Mouse (Mus musculus) liver, embryonic 14.5 days (tissue): ENCODE data around the gene Pfkm.

Experiments
- CTCF ChIP-seq: IDR thresholded peaks from 2 replicates; pipeline ENCODE4 v1.5.1; 2016; ENCODE audit warnings: antibody characterized with exemption, low read depth, control low read depth
- EP300 ChIP-seq: IDR thresholded peaks from 2 replicates; pipeline ENCODE4 v1.6.1; 2016; ENCODE audit warnings: antibody characterized with exemption, low read depth

GRCm38 (mm10) chr15:98115779-98116163 lies 23.4 kb downstream of the Pfkm start:
- TF ChIP-seq CTCF (no peak), EP300 (no peak)
